Mouse (Mus musculus): Measurements from ENCODE around the gene Atl1.

- TF ChIP-seq POLR2A (IDR thresholded peaks at IDR 0.05; ENCODE audit: borderline replicate concordance, insufficient read depth, low read length) (no peak), CTCF (IDR thresholded peaks at IDR 0.05; ENCODE audit: borderline replicate concordance, insufficient read depth, low read depth, low read length) (no peak)
Measured at GRCm38 (mm10) chr12:69855641-69856300, 36.6 kb upstream of the Atl1 start.

Measured in cerebellum, adult 2 months (tissue).